Mouse (Mus musculus): ENCODE measurements at regions not wholly inside any gene's neighbourhood (a gene's known extent, or its start where the extent isn't known, plus 50 kb on each side); places are given as distances from the start of the nearest gene placed in this dataset.

DNA sequence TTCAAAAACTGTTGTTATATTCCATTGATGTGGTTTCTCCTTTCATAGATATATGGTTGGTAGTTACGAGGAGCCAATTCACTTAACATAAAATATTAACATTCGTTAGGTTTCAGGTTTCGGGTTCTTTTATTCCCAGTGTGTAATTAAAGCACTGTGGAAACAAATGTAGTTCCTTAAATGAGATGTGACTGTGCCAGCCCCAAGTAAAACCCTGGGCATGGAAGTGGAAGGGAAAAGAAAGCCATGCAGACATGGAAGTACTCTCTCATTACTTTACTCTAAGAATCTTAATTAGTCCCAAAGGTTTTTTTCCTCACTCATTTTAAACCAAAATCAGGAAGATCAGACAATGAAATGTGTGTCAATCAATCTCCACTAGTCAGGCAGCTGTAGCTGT, 784.9 kb upstream of the Apob start:
- no peak for DNase-seq (ENCODE audit: extremely low spot score in 1 of 2, low spot score in 2 of 2)
- intact Hi-C loops (cut with DNase I), result no loop called here

DNA sequence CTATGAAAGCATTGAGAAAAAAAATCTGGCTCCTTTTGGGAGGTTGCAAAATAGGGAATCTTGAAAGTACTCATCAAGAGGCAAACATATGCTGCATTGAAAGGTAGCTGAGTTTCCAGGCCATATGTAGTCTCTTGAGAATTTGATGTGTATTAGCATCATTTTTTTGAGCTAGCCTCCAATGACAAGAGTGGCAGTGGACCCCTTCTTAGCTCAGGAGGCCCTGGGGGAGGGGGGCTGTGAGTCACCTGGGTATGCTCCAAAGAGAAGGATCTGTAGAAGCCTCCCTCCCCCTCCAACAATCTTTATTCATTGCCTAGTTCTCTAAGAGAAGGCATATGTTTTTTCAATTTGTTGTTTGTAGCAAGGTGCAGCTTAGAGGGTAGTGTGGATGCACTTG, 779.4 kb upstream of the Apob start:
- DNase-seq (ENCODE audit: extremely low spot score in 1 of 2, low spot score in 2 of 2), result no peak
- intact Hi-C loops (cut with DNase I), result no loop called here

DNA sequence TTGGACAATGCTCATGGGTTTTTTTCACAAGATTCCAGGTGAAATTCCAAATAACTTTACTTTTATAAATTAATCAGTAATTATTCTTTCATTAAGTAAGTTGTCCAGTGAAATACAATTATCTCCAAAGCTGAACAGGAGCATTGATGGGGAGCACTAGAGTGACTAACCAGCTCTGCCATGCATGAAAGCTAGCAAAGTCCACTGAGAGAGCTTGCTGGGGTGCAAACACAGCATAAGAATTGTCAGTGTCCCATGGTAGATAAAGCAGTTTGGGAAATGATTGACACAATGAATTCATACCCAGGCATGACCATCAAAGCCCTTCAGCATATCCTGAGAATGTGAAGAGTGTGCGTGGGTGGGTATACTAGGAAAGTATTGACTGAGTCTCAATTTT, 776.6 kb upstream of the Apob start:
- intact Hi-C loops (cut with DNase I), result no loop called here

DNA sequence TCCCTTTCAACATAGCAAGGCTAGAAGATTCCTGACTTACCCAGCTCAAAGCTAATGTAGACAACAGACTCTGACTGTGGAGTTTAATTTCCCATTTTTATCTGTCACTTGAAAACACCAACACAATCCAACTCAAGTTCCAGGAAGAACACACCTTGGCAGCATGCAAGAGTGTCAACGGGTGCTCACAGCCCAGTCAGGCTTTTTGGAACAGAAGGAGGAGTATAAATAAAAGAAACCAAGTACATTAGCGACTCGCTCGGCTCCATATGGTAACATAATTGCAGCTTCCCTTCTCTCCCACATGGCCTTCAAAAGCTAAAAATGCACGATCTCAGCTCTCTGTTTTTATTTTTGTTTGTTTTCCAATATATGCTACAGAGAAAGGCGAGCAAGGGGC, 761.8 kb upstream of the Apob start:
- DNase-seq (ENCODE audit: extremely low spot score in 1 of 2, low spot score in 2 of 2), result no peak
- intact Hi-C loops (cut with DNase I), result no loop called here

More for the DNA sequence above, 776.6 kb upstream of the Apob start:
- DNase-seq (ENCODE audit: extremely low spot score in 1 of 2, low spot score in 2 of 2), result no peak

DNA sequence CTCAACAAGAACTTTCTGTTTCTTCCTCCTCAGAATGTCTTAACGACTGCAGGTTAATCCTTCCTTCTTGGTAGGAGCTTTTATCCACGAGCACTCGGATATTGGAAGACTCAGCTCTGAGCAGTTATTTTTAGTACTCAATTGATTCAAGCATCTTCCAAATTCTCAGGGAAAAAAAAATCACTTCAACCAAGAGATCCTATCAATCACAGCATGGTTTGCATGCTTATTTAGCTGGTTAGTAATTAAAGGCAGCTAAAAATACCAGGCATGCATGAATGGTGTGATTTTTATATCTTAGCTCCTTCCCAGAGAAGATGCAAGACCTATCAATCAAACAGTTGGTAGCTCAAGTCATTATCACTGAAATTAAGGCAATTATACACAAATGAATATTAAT, 759.9 kb upstream of the Apob start:
- intact Hi-C loops (cut with DNase I), result no loop called here
- no peak for DNase-seq (ENCODE audit: extremely low spot score in 1 of 2, low spot score in 2 of 2)

DNA sequence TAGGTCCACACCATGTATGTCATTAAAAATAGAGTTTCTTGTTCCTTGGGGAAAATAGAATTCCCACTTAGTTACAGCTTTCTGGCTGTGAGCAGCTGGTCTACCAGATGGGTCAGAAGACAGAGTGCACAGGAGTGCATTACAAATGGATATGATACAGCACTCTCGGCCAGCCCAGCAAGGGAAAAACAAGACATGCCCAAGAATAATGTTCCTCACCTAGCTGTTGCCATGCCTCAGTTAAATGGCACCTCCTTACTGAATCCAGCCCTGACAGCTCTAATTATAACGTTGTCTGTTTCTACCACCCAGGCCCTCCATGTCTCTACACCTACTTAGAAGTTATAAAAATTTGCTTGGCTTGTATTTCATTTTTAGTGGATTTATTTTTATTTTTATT, 749.3 kb upstream of the Apob start:
- intact Hi-C loops (cut with DNase I), result no loop called here
- no peak for DNase-seq (ENCODE audit: extremely low spot score in 1 of 2, low spot score in 2 of 2)

DNA sequence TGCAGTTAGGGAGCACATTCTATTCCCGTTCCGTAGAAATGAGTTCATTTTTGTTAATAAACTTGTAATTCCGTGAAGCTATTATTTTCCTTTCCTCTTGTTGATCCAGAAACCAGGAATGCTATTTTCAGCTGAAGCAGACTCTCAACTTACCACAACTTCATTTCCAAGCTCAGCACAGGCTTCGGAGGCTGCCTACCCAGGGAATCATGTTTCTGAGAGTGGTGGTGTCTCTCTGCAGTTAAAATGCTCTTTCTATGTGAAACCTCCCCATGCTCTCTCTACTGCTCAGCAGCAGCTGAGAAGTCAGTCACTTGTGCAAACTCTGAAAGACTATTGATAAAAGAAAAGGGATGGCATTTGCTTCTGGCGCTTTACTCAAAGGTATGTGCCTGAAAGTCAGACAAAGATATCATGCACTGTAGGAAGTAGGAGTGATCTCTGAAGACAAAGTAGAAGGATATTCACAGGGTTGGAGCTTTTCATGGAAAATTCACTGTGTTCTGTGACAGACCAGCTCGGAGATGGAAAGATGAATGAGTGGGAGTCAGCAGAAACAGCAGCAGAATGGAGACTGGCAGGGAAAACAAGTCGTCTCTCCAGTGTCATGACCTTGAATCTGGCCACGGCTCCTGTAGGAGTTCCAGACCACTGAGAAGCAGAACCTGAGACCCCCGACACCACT, 748.8 kb upstream of the Apob start:
- DNase-seq (ENCODE audit: extremely low spot score in 1 of 2, low spot score in 2 of 2), result no peak
- intact Hi-C loops (cut with DNase I), result no loop called here

DNA sequence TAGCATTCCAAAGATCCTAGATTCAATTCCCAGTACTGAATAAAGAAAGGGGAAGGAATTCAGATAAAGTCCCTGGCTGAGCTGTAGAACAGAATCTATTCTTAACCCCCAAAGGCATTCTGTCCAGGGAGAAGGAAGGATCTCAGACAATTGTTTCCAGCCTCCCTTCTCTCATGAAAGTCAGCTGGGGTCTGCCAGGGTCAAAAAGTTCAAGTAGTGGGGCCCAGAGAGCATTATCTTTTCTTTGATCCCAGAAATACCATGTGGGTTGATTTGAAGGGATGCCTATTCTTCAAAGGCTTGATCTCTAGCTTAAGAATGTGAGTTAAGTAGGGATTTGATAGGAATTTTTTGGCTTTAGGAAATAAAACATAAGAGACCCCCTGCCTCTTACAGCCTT, 727.1 kb upstream of the Apob start:
- intact Hi-C loops (cut with DNase I), result no loop called here
- DNase-seq (ENCODE audit: extremely low spot score in 1 of 2, low spot score in 2 of 2), result no peak

DNA sequence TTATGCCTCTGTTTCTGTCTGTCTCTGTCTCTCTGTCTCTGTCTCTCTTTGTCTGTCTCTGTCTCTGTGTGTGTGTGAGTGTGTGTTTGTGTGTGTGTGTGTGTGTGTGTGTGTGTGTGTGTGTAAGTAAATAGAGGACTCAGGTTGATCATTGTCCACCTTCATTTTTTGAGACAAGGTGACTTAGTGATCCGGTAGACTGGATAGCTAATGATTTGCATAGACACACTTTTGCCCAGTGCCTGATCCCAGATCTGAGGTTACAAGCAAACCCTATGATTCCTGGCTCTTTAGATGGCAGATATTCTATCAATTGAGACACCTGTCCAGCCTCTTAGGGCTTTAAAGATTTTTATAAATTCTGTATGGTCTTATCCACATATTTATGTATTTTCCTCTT, 706.9 kb upstream of the Apob start:
- intact Hi-C loops (cut with DNase I), result no loop called here

DNA sequence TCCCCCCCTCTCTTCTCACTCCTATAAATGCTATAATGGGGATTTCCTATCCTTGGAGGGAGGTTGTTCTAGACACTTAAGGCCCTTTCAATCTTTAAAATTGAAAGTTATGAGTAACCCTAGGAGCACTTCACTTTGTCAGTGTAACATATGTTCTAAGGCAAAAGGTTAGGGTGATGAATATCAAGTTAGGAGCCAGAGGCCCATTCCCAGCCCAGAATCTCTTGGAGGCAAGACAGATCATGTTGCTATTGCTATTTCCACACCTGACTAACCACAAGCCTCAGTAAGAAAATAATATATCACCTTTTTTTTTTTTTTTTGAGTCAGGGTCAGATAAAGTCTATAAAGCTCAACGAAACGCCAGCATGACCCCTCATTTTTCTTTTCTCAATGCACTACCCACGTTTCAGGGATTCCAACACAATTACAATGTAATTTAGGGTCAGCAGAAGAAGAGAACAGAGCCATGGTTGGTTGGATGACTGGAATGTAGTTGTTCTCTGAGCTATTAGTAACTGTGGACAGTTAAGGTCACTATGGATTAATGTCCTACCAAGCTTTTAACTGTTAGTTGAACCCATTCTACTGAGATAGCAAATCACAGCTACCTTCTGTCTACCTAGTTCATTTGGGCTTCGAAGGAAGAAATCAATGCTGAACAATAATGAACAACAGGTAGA, 693.0 kb upstream of the Apob start:
- intact Hi-C loops (cut with DNase I), result no loop called here
- no peak for DNase-seq (ENCODE audit: extremely low spot score in 1 of 2, low spot score in 2 of 2)

More for the DNA sequence above, 706.9 kb upstream of the Apob start:
- no peak for DNase-seq (ENCODE audit: extremely low spot score in 1 of 2, low spot score in 2 of 2)

DNA sequence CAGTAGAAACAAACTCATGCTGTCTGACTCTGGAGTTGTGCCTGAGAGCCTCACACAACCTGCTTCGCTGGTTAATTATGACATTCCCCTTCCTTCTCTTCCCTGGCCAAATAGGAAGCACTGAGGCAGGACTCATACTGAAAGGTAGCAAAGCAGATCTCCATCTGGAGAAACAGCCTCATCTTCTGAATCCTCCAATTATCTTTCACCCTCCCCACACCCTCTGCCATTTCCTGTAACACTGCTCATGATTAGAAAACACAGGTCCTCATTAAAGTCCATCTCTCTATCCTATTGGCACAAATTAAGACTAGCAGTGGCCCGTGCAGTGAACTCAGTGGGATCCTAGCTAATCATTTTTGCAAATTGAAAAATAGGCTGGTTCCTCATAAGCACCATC, 685.9 kb upstream of the Apob start:
- DNase-seq (ENCODE audit: extremely low spot score in 1 of 2, low spot score in 2 of 2), result no peak
- intact Hi-C loops (cut with DNase I), result no loop called here

DNA sequence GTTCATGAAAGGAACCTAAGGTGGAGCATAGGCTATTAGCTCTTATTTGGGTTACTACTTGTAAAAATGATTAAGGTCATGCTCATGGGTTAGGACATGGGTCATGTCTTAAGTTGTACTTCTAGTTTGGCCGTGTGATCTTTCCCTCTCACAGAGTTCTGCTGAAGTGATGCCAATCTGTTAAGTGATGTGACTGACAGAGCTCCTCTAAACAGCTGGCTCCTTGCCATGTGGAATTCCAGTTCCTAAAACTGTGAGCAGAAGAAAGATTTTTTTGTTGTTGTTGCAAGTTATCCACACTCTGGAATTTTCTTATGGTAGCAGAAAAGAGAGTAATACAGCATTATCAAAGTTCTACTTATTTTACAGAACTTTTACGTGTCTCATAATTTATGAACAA, 680.4 kb upstream of the Apob start:
- no peak for DNase-seq (ENCODE audit: extremely low spot score in 1 of 2, low spot score in 2 of 2)
- intact Hi-C loops (cut with DNase I), result no loop called here

DNA sequence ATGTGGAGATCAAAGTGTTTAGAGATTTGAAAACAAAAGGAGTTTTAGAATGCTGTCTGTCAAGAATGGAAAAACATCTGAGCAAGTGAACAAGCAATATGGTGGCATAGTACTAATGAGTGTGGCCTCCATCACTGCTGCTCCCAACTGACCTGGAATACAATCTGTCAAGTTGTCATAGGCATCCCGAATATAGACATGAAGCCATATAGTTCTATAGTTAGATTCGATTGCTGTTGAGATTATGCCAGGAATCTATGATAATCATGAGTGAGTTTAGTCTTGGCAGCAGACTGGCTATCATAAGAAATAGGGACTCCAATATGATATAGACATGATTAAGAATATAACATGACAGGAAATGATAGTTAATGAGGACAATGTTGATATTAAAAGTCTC, 656.0 kb upstream of the Apob start:
- DNase-seq (ENCODE audit: extremely low spot score in 1 of 2, low spot score in 2 of 2), result no peak
- intact Hi-C loops (cut with DNase I), result no loop called here

DNA sequence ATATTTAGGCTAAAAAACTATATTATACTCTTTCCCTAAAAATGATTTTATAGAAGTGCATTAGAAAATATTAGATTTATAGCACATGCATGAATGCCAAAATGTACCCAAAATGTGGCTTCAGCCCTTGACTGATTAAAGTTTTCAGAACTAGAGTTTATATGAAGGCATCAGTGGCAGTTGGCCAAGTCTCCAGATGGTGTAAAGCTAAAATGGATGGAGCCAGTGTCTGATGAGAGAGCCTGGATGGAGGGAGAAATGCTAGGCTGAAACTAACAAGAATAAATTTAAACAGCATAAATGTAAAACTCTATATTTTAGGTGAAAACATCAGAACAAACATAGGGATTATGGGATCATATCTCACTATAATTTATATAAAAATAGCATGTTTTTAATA, 648.8 kb upstream of the Apob start:
- intact Hi-C loops (cut with DNase I), result no loop called here
- peak; percentile 71 to 73 for DNase-seq (ENCODE audit: extremely low spot score in 1 of 2, low spot score in 2 of 2)
